Mouse (Mus musculus) adrenal gland (tissue): ENCODE results near the gene Mmp20.

Source experiments
- intact Hi-C: fragments of 180-260 bp; cut with DNase I; formaldehyde crosslinking; loops from one replicate; pipeline ENCODE4 v1.15.1; 2025

Gene Mmp20

DNA sequence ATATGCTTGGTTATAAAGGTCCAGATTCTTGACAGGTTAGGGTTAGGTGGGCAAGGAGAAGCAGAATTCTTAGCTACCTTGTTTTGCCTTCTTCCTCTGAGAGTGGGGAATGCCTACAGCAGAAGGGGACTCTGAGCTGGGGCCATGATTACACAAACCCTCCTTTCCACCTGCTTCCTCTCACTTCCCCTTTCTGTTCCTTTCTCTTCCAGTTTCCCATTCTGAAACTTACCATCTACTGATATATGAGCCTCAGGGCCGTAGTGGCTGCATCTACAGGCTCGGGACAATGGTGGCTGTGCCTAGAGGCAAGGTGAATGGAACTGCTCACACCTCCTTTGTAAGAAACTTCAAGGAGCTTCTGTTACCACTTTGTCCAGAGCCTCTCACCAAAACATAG, 58.0 kb downstream of the Mmp20 start:
- intact Hi-C loops = no loop called here

DNA sequence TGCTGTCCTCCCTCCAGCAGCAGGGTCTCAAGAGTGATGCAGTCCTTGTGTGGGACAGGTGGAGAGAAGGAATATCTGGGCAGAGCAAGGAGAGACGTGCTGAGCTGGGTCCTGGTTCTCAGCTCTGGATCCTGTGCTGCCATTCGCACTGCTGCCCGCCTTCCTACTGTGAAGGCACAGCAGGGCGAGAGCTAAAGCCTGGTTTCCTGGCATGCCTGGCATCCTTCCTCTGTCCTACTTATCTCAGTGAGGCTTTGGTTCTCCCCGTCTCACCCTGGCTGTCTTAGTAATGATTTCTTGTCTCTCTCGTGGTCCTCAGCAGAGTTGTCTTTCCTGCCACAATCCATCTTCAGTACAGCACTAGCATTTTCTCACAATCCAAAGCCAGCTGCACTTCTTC, 61.8 kb downstream of the Mmp20 start:
- intact Hi-C loops = no loop called here

DNA sequence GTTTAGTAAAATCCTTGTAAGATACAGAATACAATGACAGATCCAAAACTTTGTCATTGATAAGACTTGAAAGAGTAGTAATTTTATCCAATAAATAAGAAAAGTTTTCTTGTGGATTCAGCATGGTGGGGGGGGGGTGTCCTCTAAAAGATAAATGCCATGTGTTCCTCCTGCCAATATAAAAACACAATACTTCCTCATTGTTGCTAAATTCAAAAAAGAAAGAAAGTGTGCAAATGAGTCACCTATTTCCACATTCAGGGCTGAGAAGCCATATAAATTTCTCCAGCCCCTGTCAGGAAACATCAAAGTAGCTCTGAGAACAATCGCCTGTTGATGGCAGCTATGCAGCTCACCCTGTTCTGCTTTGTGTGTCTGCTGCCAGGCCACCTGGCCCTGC, 63.8 kb downstream of the Mmp20 start, which contains the start of gene Mmp7:
Gene Mmp7, plus strand, starts transcription at position 301 of the 400 bp plus-strand sequence.
- intact Hi-C loops = no loop called here

DNA sequence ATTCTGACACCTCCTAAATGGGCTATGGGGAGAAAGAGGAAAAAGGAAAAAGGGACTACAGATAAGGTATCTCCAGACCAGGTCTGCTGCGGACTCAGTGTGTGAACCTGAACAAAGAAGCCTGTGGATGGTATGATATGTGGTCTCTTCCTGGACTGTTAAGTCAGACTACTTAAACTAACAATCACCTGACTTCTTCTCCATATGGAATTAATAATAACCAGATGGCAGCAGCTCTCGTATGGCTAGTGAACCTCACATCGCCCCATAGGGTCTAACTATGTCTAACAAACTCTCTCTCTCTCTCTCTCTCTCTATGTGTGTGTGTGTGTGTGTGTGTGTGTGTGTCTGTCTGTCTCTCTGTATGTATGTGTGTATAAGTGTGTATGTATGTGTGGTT, 65.9 kb downstream of the Mmp20 start:
- intact Hi-C loops = no loop called here

DNA sequence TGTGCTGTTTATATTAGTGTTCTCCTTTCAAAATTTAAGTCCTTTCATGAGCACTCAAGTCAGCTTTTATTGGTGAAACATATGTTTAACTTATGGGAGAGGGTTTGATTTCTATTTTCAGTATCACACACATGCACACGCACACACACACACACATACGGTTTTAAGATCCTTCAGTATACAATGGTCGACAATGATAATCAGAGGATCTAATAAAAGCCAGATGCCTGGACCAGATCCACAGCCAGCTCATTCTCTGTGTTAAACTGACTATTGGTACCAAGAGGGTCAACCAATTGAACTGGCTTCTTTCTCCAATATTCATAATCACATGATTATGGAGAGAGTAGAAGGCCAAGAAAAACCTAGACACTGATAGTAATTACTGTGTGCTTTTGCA, 67.6 kb downstream of the Mmp20 start:
- intact Hi-C loops = no loop called here

DNA sequence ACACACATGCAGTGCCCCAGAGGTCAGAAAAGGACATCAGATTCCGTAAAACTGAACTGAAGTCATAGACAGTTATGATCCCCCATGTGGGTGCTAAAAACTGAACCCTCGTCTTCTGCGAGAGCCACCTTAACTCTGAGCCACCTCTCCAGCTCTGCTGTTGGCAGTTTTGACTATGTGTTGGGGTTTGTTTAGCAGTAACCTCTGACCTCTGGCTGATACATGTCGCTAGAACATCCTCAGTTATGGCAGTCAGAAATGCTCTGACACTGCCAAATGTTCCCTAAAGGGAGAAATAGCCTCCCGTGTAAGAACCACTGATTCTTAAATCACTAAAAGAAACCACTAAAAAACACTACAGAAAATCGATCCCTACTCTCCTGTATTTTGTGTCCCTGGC, 80.7 kb downstream of the Mmp20 start:
- intact Hi-C loops = no loop called here

DNA sequence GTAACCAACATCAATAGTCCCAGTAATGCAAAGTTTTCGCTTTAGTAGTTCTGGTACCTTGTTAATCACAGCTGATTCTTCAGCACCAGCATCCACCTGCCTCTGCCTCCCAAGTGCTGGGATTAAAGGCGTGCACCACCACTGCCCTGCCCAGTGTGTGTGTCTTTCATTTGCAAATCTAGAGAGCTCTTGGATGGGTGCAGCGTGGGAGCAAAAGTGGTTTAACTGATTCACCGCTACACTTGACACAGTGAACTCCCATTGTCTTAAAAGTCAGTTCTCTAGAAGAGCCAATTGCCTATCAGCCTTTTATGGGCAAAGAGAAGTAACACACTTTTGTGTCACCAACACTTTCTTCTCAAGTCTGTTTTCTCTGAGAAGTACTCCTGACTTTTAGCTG, 83.2 kb downstream of the Mmp20 start:
- intact Hi-C loops = loop anchor here (5.0 to 10.0 kb wide), 2 partner anchors 109 to 494 kb away; no protein-coding TSS in a partner anchor

DNA sequence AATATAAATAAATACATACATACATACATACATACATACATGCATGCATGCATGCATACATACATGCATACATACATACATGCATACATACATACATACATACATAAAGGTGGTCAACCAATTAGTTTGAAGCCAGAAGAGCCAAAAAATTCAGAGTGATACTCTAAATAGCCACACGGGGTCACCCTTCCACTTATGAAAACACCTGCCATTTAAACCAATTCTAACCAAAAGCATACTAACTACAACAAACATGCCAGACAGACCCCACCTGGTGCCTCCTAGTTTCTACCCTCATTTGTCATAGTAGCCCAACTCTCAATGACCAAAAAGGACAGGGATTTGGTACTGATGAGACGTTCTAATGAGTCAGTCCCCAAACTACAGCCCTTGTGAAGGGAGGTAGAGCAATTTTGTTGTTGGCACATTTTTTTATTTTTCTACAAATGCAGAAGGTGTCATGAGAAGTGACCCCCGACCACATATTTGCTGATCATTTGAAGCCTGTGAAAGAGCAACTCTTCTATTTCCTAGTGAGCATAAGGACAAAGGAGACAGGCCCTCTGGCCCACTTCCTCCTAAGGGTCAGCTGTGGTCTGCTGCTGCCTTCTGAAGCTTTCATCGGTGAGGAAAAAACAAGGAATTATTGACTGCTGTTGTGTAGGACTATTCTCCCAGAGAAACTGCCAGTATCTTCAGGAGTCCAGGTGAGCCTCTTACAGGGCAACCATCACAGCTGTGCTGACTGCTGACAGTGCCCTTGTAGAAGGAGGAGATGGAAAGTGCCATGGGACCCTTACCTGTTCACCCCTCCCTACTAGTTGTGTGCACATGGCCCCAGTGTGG, 86.3 kb downstream of the Mmp20 start:
- intact Hi-C loops = loop anchor here (1.0 to 10.0 kb wide), 3 partner anchors 112 to 491 kb away; no protein-coding TSS in a partner anchor

DNA sequence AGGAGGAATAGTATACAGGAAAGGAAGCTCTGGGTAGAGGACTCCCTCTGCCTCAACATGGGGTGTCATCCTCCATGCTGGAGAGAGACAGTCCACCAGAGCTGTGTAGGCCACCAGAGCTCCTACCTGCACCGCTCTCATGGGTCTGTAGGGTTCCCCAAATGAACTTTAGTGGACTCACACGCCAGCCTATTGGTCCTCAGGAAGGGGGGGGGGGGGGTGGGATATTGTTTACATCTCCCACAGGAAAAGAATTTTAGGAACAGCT, 86.8 kb downstream of the Mmp20 start:
- intact Hi-C loops = loop anchor here (1.0 to 10.0 kb wide), 4 partner anchors 113 to 490 kb away; no protein-coding TSS in a partner anchor

DNA sequence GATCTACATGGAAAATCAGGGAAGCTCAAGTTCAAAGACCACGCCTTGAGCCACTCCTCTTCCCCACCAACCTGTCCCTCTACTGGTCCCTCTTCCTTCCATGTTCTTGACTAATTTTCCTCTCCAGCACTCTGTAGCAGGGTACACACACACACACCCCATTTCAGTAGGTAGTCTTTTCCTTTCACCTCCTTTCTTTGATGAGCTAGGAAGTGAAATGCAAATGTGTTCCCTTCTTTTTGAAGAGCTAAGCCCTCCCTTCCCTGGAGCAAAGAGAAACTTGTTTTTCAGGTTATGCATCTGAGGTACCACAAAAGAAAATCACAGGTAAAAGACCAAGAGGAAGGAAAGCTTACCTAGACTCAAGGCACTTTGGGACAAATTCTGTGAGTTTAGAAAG, 93.5 kb downstream of the Mmp20 start:
- intact Hi-C loops = no loop called here
